Comparison of ENCODE assay signal across 15 mouse cellular contexts in genomic region chr5:85467811-85468210, GRCm38 (mm10).
"Had no signal": no experiment of that assay in that cellular context is flagged by ENCODE, and none has a peak within 500 bp of the region (broad histone marks: within the 10 kb centered on the region; RNA-seq: fewer than 3 reads in every experiment).

No protein-coding gene starts in this region.

- H3K27me3 ChIP-seq: liver, embryonic 13.5 days; stomach, embryonic 15.5 days had no signal

- H3K9me3 ChIP-seq: liver, embryonic 13.5 days; stomach, embryonic 15.5 days had no signal

- H3K4me1 ChIP-seq: liver, embryonic 13.5 days; stomach, embryonic 15.5 days had no signal

- H3K27ac ChIP-seq: left cerebral cortex, adult 2 months; liver, embryonic 13.5 days; stomach, embryonic 15.5 days had no signal

- H3K4me2 ChIP-seq: liver, embryonic 13.5 days; midbrain, embryonic 11.5 days; stomach, embryonic 15.5 days had no signal

- DNase-seq: kidney, adult 11 months; kidney, adult 8-10 months; kidney, postnatal 14 days; kidney, postnatal 4 days; liver, embryonic 13.5 days; lung, adult 2 months; lung, postnatal 14 days; lung, postnatal 4 days; midbrain, embryonic 14.5 days; right cerebral cortex, postnatal 25 days; spleen, adult 18-20 months; thymus, postnatal 25 days had no signal

- H3K36me3 ChIP-seq: liver, embryonic 13.5 days; stomach, embryonic 15.5 days had no signal

- H3K4me3 ChIP-seq: left cerebral cortex, adult 2 months; liver, embryonic 13.5 days; stomach, embryonic 15.5 days had no signal

- H3K9ac ChIP-seq: liver, embryonic 13.5 days; stomach, embryonic 15.5 days had no signal
